Mouse (Mus musculus) urinary bladder, adult 18-20 months (tissue): ENCODE data around the gene Zfp217.
"Not testable (repeated sequence)": the region's sequence is repeated elsewhere in the genome, so short reads cannot be mapped to it uniquely, and the experiment has no call there.

ENCODE experiments used
- DNase-seq, 2 experiments: peaks; one replicate each; pipeline ENCODE4 v3.0.0; 2022; ENCODE audit warnings: low spot score in 2 of 2, mixed read lengths in 2 of 2

The Zfp217 gene

DNA sequence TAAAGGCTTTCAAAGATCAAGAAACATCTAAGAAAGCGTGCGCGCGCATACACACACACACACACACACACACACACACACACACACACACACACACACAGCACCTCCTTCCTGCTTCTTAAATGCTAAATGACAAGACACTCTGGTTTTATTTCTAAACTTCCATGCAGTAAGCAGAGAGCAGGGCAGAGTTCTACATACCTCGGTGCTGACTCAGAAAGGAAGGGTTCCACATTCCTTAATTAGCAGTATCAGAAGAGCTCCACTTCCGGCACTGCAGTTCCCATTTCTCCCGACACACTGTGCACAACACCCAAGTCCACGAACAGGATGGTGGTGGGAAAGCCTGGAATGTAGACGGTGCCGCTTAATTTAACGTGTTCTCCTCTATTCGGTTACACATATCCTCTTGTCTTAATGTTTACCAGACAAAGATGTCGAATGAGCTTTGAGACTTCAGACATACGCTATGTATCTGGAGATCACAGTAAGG is at the start of gene Zfp217:
Zfp217 (minus strand) TSS at position 443 of the 493 bp plus-strand sequence.
- peak in 1 of 2 experiments; percentile 31 for DNase-seq

DNA sequence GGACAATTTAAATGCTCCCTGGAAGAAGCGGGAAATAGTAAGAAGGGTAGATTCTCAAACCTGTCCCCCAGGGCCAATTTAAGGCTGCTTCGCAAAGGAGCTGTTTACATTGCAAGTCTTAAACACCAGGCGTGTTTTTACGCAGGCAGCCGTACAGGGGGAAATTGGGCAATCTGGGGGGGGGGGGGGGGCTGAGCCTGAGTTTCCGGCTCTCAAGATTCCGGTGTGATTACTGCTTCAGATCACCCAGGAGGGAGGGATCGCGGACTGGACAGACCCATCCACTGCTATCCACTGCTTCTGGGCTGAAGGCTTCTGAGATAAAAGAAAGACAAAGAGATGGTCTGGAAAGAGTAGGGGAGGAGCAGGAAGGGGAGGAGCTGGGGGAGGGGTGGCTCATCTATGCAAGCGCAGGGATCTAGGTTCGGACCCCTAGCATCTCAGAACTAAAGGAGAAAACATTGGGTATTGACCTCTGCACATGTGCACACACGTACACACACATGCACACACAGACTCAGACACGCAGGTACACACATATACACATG is 47.7 kb upstream of the Zfp217 start:
- DNase-seq: no peak

DNA sequence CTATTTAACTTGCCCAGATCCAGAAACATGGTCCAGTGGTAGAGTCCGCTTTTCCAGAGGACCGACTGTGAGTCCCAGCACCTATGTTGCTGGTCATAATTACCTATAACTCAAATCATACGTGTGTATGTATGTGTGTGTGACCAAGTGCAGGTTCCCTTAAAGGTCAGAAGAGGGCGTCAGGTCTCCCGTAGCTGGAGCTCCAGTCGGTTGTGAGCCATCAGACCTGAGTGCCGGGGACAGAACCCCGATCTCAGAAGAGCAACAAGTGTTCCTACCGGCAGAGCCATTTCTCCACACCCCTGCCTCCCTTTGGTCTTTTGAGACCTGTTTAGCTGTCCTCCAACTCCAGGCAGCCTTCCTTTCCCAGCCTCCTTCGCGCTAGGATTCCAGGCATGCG is 46.9 kb upstream of the Zfp217 start:
- DNase-seq: no peak

DNA sequence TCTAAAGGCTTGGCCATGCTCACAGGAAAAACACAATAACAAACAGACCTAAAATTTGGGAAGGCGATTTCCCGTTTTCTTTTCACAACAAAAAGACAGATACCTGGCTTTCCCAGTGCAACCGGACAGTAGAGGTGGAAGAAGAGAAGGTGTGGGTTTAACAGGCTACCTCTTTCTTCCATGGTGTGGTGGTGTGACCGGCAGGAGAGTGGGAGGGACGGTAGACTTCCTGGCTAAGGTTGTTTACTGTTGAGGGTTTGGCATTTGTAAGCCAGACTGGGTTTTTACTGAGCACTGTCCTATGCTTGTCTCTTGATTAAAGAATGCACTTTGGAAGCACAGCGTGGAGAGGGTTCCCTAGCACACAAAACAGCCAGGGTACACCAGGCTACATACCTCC is 45.9 kb upstream of the Zfp217 start:
- DNase-seq: no peak

DNA sequence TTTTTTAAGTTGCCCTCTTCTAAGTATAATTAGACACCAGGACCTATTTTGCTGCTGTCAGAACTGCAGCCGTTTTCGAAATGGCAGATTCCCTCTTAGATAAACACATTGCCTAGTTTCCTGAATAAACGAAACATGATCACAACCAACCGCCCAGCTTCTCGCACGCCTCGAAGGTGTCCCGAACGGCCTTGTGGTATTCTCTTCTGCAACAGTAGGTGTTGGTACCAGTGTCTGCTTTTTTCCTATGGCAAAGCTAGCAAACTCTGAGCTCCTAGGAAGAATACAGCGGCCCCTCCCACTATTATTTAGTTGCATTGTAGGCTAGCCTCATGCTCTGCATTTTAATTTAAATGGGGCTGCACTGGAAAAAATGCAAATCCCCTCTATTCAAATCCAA is 45.3 kb upstream of the Zfp217 start:
- no peak for DNase-seq

DNA sequence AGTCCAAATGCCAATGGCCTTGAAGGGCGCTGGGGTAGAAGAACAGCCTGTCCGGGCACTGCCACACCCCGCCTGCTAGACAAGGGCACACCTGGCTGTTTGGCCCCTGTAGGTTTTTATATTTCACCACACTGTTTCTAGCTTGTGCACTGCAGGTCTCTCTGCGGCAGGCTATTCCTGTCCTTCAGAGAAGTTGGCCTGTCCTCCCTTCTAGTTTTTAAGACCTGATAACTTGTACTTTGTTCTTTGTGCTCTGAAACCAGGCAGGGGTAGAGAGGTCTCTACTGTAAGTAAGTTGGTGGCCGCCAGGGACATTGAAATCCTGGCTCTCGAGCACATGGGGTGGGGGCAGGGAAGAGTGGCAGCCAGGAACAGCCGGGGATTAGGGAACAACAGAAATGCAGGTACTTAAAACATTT is 44.8 kb upstream of the Zfp217 start:
- DNase-seq: no peak

DNA sequence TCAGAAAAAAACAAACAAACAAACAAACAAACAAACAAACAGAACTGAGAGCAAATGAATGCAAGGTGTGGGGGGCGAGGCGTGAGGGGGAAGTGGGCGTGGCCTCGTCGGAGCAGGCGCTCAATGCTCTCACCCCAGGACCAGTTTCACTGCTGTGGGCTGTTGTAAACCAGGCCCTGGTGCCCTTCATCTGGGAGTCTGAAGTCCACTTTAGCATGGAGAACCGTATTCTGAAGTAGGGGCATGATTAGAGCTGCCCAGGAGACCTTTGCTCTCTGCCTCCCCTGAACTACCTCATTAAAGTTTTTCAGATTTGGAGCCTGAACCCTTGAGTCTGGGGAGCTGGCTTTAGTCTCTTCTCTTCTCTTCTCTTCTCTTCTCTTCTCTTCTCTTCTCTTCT is 40.8 kb upstream of the Zfp217 start:
- DNase-seq: no peak

DNA sequence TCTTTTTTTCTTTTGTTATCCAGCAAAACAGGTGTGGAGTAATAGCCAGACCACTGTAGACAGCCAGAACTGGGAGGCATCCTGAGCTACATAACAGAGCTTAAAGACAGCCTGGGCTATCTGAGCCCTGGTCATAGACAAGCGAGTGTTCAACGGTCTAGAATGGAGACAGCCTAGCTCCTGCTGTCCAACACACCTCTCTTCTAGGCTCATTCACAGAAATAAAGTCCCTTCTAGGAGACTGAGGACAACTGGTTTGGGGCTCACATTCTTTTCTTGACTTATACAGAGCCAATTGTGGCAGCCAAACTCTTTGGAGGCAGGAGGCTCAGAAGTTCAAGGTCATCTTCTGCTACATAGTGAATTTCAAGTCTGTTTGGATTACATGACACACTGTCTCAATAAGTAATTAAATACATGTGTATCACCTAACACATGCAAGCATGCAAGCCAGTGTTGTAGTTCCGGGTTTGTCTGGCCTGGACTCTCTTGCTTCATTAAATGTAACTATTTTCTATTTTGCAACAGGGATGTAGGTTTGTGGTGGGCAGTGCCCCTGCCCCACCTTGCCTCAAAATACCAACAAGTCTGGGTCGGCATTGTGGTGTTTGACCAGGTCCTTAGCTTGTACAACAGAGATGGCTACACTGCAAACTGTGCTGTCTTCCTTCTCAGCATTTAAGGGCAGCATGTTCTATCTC is 37.4 kb upstream of the Zfp217 start:
- no peak for DNase-seq

DNA sequence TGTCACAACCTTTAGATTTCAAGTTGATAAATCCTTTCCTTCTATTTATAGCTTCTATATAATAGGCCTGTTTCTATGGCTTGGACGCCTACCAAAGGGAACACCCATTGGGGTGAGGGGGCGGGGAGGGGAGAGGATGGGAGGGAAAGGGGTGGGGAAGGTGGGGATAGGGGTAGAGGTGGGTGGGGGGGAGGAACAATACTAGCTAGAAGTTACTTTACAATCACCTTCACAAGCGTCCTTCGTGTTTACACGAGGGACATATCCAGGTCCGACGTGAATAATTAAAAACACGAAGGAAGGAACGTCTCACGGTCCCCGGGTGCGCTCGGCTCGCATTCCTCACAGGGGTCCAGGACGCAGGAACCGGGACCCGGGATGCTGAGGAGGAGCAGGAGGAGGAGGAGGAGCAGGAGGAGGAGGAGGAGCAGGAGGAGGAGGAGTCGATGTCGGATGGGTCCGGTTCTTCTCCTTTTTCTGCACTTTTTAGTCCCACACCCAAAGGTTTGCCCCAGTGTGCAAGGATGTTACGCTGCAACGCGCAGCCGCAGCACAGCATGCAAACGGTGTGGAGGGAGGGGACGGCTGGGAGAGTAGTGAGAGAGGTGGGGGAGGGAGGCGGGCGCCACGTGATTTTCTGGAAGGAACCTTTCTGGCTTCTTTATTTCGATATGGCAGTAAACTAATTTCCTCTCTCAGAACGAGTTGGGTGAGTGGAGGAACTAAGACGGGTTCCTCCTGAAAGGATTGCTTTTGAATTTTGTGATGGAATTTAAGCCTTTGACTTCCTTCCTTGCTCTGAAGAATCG is 36.5 kb upstream of the Zfp217 start:
- peak; percentile 32 to 73 for DNase-seq

DNA sequence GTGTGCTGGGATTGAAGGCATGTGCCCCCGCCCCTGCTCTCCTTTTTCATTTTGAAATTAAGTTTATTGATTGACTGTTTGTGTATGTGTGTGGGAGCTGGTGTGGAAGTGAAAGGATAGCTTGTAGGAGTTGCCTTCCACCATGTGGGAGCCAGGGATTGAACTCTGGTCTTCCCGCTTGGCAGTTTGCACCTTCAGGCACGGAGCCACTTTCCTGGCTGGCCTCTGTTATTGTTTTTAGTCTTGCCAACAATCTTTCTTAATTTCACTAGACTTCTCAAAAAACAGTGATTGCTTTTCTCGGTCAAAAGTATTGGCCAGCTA is 35.9 kb upstream of the Zfp217 start:
- no peak for DNase-seq

DNA sequence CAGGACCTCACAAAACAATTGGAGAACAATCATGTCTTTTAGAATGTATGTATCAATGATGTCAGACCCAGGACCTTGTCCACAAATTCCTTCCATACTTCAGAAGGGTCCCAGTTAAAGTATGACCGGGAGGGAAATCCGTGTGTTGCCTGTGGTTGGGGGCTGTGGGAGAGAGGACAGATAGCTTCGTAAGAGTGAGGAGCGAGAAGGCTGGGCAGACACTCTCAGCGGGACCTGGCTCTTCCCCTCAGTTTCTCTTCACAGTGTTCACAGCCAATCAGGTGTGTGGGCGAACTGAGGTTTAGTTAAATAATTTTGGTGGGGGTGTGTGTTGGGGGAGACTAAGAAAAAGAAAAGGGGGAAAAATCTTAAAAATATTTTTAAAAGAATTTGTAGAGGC is 34.0 kb upstream of the Zfp217 start:
- no peak for DNase-seq

DNA sequence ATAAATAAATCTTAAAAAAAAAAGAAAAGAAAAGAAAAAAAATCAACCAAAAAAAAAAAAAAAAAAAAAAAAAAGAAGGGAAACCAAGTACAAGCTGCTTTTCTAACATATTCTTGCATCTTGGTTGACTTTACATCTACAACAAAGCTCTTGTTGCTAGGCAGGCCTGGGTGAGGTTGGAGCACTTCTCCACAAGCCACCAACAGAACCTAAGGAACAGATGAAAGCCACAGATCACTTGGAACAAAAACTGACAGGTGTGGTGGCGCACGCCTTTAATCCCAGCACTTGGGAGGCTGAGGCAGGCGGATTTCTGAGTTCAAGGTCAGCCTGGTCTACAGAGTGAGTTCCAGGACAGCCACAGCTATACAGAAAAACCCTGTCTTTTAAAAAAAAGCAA is 32.9 kb upstream of the Zfp217 start:
- not testable (repeated sequence) for DNase-seq

DNA sequence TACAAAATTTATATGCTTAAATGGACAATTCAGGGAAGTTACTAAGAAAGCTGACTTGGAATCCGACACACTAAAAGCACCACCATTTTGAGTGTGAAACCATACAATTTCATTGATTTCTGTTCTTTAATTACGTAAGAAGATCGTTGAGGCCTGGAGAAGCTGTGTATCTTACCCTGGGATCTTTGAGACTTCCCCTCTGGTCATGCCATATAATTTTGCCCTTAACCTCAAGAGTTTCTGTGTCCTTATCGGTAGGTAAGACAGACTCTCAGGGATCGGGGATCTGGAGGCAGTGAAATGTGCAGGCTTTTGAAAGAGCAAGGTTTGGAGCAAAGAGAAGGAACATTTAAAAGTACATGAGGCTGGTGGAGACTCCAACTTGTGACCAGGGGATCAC is 31.4 kb upstream of the Zfp217 start:
- no peak for DNase-seq

DNA sequence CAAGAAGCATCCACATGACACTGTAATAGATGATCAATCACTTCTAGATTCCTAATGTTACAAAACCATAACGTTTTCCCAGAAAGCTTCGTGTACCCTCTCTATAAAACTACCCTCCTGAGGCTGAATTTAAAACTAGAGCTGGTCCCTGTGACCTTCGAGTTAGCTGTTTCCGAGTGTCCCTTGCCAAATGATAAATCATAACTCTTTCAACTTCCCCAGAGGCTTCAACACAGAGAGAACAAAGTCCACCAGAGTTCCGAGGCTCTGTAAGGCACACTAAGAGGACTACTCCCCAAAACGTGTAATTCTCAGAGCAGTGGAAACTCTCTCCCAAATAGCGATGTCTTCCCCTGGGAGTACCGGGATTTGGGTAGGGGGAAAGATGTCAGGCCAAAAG is 29.4 kb upstream of the Zfp217 start:
- DNase-seq: no peak

DNA sequence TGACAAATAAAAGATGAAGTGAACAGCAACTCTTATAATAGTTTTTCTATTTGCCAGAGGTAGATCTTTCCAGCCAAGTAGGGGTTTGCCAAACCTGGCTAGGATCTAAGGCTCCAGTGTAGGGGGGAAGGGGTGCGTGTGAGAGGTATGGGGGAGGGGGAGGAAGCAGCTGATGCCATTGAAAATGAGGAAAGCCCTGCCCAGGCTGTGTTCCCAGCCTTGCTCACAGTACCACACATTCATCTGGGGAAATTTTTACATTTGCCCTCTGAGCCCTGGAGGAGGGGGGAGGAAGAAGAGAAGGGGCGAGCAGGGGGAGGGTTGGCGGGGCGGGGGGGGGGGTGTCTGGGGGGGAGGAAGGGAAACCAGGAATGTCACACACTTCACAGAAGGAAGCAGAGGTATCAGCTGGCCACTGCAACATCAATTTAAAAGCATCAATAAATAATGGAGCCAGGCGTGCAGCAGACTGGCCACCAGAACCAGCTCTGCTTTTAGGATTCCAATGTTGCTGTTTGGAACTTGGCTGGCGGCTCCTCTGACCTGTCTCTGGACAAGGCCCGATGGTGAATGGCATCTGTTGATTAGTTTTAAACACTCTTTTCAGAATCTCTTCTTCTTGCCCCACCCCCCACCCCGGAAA is 28.5 kb upstream of the Zfp217 start:
- no peak for DNase-seq

DNA sequence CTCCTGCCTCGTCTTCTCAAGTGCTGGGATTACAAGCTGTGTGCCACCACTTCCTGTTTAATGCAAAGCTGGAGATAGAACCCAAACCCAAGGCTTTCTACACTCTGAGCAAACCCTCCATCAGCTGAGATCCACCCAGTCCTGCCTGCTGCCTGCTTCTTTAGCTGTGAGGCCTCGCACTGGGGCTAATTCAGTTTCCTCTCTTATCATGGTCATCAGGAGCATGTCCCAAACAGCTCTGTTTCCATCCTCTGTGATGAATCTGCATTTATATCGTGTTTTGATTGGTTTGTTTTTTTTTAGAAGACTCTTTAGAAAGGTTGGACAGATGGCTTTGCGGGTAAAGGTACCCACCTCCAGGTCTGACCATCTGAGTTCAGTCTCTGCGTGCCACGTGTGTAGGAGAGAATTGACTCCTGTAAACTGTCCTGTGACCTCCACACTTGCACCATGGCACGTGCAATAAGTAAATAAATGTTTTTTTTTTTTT is 27.8 kb upstream of the Zfp217 start:
- DNase-seq: no peak

DNA sequence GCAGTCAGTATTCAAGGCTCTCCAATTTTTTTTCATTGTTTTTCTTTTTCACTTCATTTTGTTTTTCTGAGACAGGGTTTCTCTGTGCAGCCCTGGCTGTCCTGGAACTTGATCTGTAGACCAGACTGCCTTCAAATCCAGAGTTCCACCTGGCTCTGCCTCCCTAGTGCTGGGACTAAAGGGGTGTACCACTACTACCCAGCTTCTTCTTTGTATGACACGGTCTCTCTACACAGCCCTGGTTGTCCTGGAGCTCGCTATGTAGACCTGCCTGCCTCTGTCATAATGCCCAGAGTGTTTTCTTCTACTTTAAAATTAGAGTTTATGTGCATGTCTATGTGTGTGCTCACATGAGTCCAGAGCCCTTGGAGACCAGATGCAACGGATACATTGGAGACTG is 27.3 kb upstream of the Zfp217 start:
- no peak for DNase-seq

DNA sequence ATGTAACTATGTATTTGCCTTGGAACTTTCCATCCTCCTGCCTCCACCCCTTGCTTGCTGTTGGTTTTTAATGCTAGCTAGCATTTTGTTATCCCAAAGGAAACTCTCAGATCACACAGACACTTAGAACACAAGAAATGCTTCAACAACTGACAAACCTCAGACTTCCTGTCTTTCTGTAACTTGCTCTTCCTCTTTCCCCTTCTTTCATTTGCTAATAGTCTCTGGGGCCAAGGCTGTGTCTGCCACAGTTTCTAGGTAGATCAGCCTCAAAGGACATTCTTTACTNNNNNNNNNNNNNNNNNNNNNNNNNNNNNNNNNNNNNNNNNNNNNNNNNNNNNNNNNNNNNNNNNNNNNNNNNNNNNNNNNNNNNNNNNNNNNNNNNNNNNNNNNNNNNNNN is 21.2 kb upstream of the Zfp217 start:
- no peak for DNase-seq

DNA sequence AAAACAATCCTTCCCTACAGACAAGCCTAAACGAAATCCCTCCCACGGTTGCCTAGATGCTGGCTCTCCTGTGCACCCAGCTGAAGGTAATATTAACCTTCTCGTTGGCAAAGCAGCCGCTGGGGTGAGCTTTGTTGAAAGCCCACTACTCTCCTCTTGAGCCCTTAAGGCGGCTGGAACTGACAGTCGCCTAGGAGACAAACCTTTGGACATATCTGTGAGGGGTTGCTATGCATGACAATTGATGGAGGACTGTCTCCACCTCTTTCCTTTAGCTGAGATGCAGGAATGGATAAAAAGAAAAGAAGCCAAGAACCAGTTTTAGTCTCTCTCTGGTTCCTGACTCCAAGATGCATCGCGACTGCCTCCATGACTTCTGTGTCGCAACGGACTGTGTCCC is 17.7 kb upstream of the Zfp217 start:
- DNase-seq: no peak

DNA sequence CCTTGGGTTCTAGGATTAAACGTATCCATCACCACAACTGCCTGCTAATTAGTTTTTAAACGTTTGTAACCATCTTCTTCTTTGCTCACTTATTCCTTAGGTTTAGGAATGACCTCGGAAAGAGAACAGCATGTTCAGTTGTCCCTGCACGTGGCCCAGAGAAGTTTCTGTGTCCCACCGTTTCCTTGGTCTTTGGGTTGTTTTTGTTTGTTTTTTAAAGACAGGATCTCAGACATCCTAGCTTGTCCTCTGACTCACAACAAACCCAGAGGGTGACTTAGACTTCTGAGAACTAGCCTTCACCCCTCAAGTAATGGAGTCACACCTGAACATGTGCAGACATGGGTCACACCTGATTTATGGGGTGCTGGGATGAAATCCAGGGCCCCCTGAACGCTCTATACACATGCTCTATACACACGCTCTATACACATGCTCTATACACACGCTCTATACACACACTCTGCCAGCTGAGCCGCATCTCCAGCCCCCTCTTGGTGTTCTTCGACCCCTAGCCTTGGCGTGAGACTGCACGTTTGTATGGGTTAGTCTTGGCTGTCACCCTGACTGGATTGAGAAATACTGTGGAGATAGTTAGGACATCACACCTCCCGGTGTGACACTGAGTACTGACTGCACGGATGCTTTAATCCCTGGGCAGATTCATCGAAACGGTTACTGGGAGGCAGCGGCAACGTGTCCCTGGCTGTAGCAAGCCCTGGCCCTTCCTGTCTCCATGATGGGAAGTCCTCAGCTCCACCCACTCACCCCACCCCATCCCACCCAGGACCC is 16.0 kb upstream of the Zfp217 start:
- DNase-seq: no peak

DNA sequence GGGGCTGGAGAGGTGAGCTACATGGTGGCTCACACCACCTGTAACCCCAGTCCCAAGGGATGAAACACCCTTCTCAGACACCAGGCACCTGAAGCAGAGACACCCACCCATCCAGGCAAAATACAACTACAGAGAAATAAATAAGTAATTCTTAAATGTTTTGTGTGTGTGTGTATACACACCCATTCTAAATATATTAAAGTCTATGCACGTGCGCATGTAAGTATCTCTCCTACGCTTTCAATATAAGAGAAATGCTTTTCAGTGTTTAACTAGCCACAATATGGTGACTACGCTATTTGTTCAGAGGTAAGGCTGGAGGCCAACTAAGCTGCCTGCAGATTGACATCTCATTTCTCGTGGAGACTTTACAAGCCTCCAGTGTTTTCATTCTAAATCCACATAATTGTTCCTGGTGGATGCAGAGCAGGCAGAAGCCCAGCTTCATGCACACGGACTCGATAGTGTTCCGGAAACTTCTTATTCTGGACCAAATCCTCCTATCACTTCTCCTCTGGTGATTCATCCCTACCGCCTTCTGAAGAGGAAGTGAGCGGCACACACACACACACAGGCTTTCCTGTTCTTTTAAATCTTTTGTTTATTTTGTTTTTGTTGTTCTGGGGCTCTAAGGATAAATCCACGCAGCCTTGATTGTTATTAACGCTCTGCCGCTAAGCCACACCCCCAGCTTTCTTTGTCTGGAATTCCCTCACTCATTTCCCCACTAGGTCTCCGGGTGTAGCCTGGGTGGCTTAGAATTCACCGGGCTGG is 12.1 kb upstream of the Zfp217 start:
- no peak for DNase-seq
